Mouse (Mus musculus) central nervous system, embryonic 18 days (tissue): Measurements from ENCODE around the gene Gabarapl1. TPM values are rescaled to one million over a fixed set of nuclear protein-coding genes. Genes with fewer than 3 reads are reported as not detected.

Experiments
- polyA plus RNA-seq: library from polyadenylated mRNA; depleted of rRNA; stranded (reverse); fragments of >200 nt; gene quantifications from 2 replicates; pipeline ENCODE4 v1.2.3, GENCODE M21; 2012; rRNA removed

Gene Gabarapl1
- polyA plus RNA-seq, result 226 TPM in 2 replicates

DNA sequence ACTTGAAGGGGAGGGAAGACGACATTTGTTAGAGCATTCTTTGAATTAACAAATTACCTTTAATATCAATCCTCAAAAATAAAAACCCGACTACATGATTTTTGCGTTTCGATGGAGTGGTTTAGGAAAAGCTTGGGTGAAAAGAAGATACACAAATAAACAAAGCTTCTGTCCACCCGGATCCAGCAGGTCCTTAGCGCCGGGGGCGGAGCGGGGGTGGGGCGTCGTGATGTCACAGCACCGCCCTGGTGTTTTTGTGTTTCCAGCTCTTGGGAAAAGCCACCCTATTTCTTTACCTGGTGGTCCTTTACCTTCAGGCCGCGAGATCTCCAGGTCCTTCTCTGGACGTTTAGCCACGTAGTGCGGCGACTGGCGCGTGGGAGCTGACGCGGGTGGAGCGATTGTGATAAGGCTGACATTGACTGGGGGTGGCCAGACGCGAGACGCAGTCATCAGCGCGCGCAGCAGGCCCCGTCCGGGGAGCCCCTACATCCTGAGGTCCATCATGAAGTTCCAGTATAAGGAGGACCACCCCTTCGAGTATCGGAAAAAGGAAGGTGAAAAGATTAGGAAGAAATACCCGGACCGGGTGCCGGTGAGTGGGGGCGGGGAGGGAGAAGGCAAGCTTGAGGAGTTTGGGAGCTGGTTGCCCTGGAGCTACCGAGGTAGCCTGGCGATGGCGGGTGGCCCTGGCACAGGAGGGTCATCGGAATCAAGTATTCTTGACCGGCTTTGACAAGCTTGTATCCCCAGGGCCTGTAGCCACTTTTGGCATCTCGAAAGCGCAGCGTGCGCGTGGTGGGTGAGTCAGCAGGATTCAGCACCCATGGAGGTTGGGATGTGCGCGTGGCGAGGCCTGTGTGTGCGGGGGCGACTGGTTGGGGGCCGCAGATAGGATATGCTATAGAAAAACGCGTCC, at the start of gene Gabarapl1:
TSS of gene Gabarapl1 (plus strand) at position 219 of the 919 bp plus-strand sequence.

DNA sequence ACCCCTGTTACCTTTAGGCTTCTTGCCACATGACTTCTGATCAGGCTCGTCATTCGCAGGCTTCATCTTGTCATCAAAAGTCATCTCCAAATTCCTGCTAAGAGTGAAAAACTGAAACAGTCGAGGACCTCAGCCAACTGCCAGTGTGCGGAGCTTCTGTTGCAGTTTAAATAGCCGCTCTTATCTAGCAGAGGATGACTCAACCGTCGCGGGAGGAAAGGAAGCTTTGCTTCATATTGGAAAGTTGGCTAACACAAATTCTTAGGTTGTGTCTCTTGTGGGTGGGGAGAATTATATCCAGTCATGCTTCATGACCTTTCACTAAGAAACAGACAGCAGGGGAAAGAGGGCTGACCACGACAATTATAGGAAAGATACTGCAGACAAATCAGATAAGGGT, 25.9 kb upstream of the Gabarapl1 start, which contains the start of gene Olr1:
TSS of gene Olr1 (minus strand) at position 142 of the 400 bp plus-strand sequence.

DNA sequence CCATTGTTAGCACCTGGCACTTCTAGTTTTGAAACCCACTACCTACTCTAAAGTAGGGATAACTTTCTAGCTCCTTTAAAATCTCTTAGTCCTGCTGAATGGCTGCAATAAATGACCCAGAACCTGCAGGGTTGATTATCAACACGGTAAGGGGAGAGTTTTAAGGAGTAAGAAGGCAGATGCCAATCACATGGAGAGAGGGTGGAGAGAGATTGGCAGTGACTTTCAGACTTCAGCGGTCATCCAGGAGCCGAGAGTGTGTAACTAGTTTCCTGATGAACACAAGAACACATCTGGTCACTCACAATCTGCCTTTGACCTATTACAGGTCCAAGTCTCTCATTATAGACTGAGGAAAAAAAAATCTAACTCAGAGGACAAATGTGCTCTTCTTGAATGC, 20.6 kb upstream of the Gabarapl1 start, which contains the start of gene Tmem52b:
TSS of gene Tmem52b (plus strand) at position 189 of the 400 bp plus-strand sequence.

GRCm38 (mm10) chr6:129577605-129578004, 44.6 kb downstream of the Gabarapl1 start, which contains the start of gene Klre1:
Gene Klre1 (plus strand): TSS chr6:129577905.

DNA sequence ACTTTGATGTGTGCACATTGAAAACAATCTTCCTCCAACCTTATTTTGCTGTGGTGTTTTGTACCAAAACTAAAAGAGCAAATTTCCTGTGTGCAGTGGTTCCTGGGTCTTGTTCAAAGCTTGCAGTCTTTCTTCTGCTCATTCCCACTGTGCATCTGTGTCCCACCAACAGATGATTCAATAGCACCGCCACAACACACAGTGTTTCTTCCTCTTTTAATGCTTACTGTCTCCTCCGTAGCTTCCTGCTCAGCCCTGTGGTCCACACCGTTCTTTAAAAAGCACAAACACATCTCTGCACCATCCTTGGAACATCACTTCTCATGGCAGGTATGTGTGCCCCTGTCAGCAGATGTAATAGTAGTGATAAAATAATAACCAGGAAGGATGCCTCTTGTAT, 58.5 kb downstream of the Gabarapl1 start, which contains the start of gene Klrd1:
TSS of gene Klrd1 (plus strand) at position 275 of the 400 bp plus-strand sequence.

Other genes starting within 250 kb of the Gabarapl1 start
- not detected in 2 replicates for gene 4922502D21Rik, start 201.4 kb upstream of the Gabarapl1 start, polyA plus RNA-seq
- gene Clec12a, start 190.5 kb upstream of the Gabarapl1 start, polyA plus RNA-seq, result 0.08 and 0.59 TPM in 2 replicates
- 0.17 TPM in 2 replicates for gene Clec12b, start 147.3 kb upstream of the Gabarapl1 start, polyA plus RNA-seq
- gene Clec1b, start 135.9 kb upstream of the Gabarapl1 start, polyA plus RNA-seq, result 0.36 and 0.49 TPM in 2 replicates
- gene Clec9a, start 124.3 kb upstream of the Gabarapl1 start, polyA plus RNA-seq, result 0.05 and 0.08 TPM in 2 replicates
- gene Clec1a, start 81.2 kb upstream of the Gabarapl1 start, polyA plus RNA-seq, result 0.71 and 0.79 TPM in 2 replicates
- 0.01 TPM in 1 of 2 replicates, not detected in the other for gene Olr1, start 26.0 kb upstream of the Gabarapl1 start, polyA plus RNA-seq
- not detected in 2 replicates for gene Tmem52b, start 20.6 kb upstream of the Gabarapl1 start, polyA plus RNA-seq
- gene Klre1, start 44.7 kb downstream of the Gabarapl1 start, polyA plus RNA-seq, result 0.19 and 0.20 TPM in 2 replicates
- 0.12 TPM in 1 of 2 replicates, not detected in the other for gene Klrd1, start 58.6 kb downstream of the Gabarapl1 start, polyA plus RNA-seq
- gene Klrk1, start 90.7 kb downstream of the Gabarapl1 start, polyA plus RNA-seq, result not detected in 2 replicates
- not detected in 2 replicates for gene Klrc3, start 110.2 kb downstream of the Gabarapl1 start, polyA plus RNA-seq
- not detected in 2 replicates for gene Klrc2, start 127.5 kb downstream of the Gabarapl1 start, polyA plus RNA-seq
- not detected in 2 replicates for gene Klrc1, start 145.8 kb downstream of the Gabarapl1 start, polyA plus RNA-seq
- not detected in 2 replicates for gene Klri1, start 184.0 kb downstream of the Gabarapl1 start, polyA plus RNA-seq
- 0.03 TPM in 1 of 2 replicates, not detected in the other for gene Klri2, start 207.3 kb downstream of the Gabarapl1 start, polyA plus RNA-seq